Mouse (Mus musculus) lung, postnatal 0 days (tissue): ENCODE measurements at regions not wholly inside any gene's neighbourhood (a gene's known extent, or its start where the extent isn't known, plus 50 kb on each side); places are given as distances from the start of the nearest gene placed in this dataset.

Experiments
- ATAC-seq: fragments of 200-750 bp; cut with Nextera tagmentation; 2 replicates; pipeline ENCODE4 v1.8.0; 2017; ENCODE audit warnings: moderate library complexity
- DNase-seq: peaks from one replicate; pipeline ENCODE4 v3.0.0-alpha.2; 2016; ENCODE audit warnings: low spot score
- H3K27ac ChIP-seq: fragments of 300-500 bp; sonication (generic); 2 replicates; pipeline ENCODE4 v1.5.1; 2014; ENCODE audit warnings: antibody characterized with exemption, mild to moderate bottlenecking, low read length, mixed read lengths
- H3K27me3 ChIP-seq: fragments of 300-500 bp; sonication (generic); replicated peaks from 2 replicates; pipeline ENCODE4 v1.6.1; 2014; ENCODE audit warnings: low read length, mixed read lengths; ENCODE audit not compliant: insufficient read depth
- H3K36me3 ChIP-seq: fragments of 300-500 bp; sonication (generic); 2 replicates; pipeline ENCODE4 v1.6.1; 2014; ENCODE audit warnings: low read length, mixed read lengths; ENCODE audit not compliant: insufficient read depth
- H3K4me1 ChIP-seq: fragments of 300-500 bp; sonication (generic); 2 replicates; pipeline ENCODE4 v1.6.1; 2014; ENCODE audit warnings: antibody characterized with exemption, low read depth, low read length, mixed read lengths; ENCODE audit not compliant: insufficient read depth
- H3K4me2 ChIP-seq: fragments of 300-500 bp; sonication (generic); replicated peaks from 2 replicates; pipeline ENCODE4 v1.6.1; 2014; ENCODE audit warnings: low read depth, mild to moderate bottlenecking, low read length, moderate library complexity, mixed read lengths
- H3K4me3 ChIP-seq: fragments of 300-500 bp; sonication (generic); 2 replicates; pipeline ENCODE4 v1.5.1; 2014; ENCODE audit warnings: low read depth, low read length
- H3K9ac ChIP-seq: fragments of 300-500 bp; sonication (generic); replicated peaks from 2 replicates; pipeline ENCODE4 v1.6.1; 2014; ENCODE audit warnings: low read depth, mild to moderate bottlenecking
- H3K9me3 ChIP-seq: fragments of 300-500 bp; sonication (generic); 2 replicates; pipeline ENCODE4 v1.6.1; 2016; ENCODE audit warnings: low read length, mixed read lengths
- CTCF ChIP-seq: IDR thresholded peaks from 2 replicates; pipeline ENCODE4 v1.5.1; 2016; ENCODE audit warnings: antibody characterized with exemption, mild to moderate bottlenecking
- EP300 ChIP-seq: IDR thresholded peaks from 2 replicates; pipeline ENCODE4 v1.6.1; 2016; ENCODE audit warnings: antibody characterized with exemption, mild to moderate bottlenecking, control low read depth
- WGBS: fragments of 180-500 bp; shearing (Covaris S2); extraction: QIAGEN DNeasy Blood & Tissue Kit; methylation state at CpG from one replicate; pipeline ENCODE4 v1.1.7; 2014; 5-methylcytosine and 5-hydroxymethylcytosine counted together

- no peak overlapping the region for H3K27ac ChIP-seq
- H3K9ac ChIP-seq: no peak overlapping the region
- H3K27me3 ChIP-seq: no peaks in the 10 kb centered on the region
- DNase-seq (no peak), ATAC-seq (peak; percentile 28; the same call in 1 of the 2 replicates)
- WGBS: 57% methylated on average over 8 of the region's 8 CpGs
- no peak for TF ChIP-seq CTCF
- no peak overlapping the region for H3K4me2 ChIP-seq
- no peak overlapping the region for H3K4me3 ChIP-seq
- no peaks in the 10 kb centered on the region for H3K36me3 ChIP-seq
- no peaks in the 10 kb centered on the region for H3K9me3 ChIP-seq
- H3K4me1 ChIP-seq: no peaks in the 10 kb centered on the region
Measured at GRCm38 (mm10) chr17:13572204-13572833, 188.0 kb upstream of the Afdn start.

- DNase-seq: no peak
- no peak for ATAC-seq
- Histone ChIP-seq H3K4me3 (no peak overlapping the region), H3K4me2 (no peak overlapping the region), H3K36me3 (no peaks in the 10 kb centered on the region), H3K9ac (no peak overlapping the region), H3K27ac (no peak overlapping the region), H3K9me3 (no peaks in the 10 kb centered on the region), H3K27me3 (no peaks in the 10 kb centered on the region), H3K4me1 (no peaks in the 10 kb centered on the region)
- no peak for TF ChIP-seq EP300
- TF ChIP-seq CTCF: no peak
- 58% methylated on average over 9 of the region's 9 CpGs for WGBS
Measured at GRCm38 (mm10) chr17:13573036-13573435, 187.3 kb upstream of the Afdn start.

GRCm38 (mm10) chr17:13574122-13574521 is 186.2 kb upstream of the Afdn start:
- Histone ChIP-seq H3K27me3 (no peaks in the 10 kb centered on the region), H3K27ac (no peak overlapping the region), H3K4me3 (no peak overlapping the region), H3K9ac (no peak overlapping the region), H3K4me2 (no peak overlapping the region), H3K36me3 (no peaks in the 10 kb centered on the region), H3K9me3 (no peaks in the 10 kb centered on the region), H3K4me1 (no peaks in the 10 kb centered on the region)
- no peak for ATAC-seq
- DNase-seq: no peak
- 90% methylated on average over 1 of the region's 1 CpGs for WGBS
- no peak for TF ChIP-seq EP300
- TF ChIP-seq CTCF: no peak

- no peak overlapping the region for H3K27ac ChIP-seq
- DNase-seq: no peak
- TF ChIP-seq CTCF (no peak), EP300 (no peak)
- H3K4me2 ChIP-seq: no peak overlapping the region
- H3K9me3 ChIP-seq: no peaks in the 10 kb centered on the region
- H3K27me3 ChIP-seq: no peaks in the 10 kb centered on the region
- no peak for ATAC-seq
- H3K9ac ChIP-seq: no peak overlapping the region
- no peak overlapping the region for H3K4me3 ChIP-seq
- no peaks in the 10 kb centered on the region for H3K4me1 ChIP-seq
- no peaks in the 10 kb centered on the region for H3K36me3 ChIP-seq
- WGBS: 73% methylated on average over 13 of the region's 13 CpGs
Measured at GRCm38 (mm10) chr17:13574682-13575444, 185.5 kb upstream of the Afdn start.

- ATAC-seq (no peak), DNase-seq (no peak)
Measured at GRCm38 (mm10) chr17:13577798-13578197, 182.5 kb upstream of the Afdn start.

GRCm38 (mm10) chr17:13581214-13581920 is 179.0 kb upstream of the Afdn start:
- WGBS: 81% methylated on average over 5 of the region's 5 CpGs
- ATAC-seq: no peak

More at GRCm38 (mm10) chr17:13577798-13578197, 182.5 kb upstream of the Afdn start:
- WGBS: 41% methylated on average over 3 of the region's 3 CpGs
- no peaks in the 10 kb centered on the region for H3K27me3 ChIP-seq
- no peak overlapping the region for H3K27ac ChIP-seq
- H3K36me3 ChIP-seq: no peaks in the 10 kb centered on the region
- no peak overlapping the region for H3K4me3 ChIP-seq
- no peak overlapping the region for H3K4me2 ChIP-seq
- H3K9me3 ChIP-seq: no peaks in the 10 kb centered on the region
- TF ChIP-seq CTCF: no peak
- TF ChIP-seq EP300: no peak
- H3K4me1 ChIP-seq: no peaks in the 10 kb centered on the region
- H3K9ac ChIP-seq: no peak overlapping the region

More at GRCm38 (mm10) chr17:13581214-13581920, 179.0 kb upstream of the Afdn start:
- TF ChIP-seq CTCF (no peak), EP300 (no peak)
- Histone ChIP-seq H3K9me3 (no peaks in the 10 kb centered on the region), H3K4me1 (no peaks in the 10 kb centered on the region), H3K36me3 (no peaks in the 10 kb centered on the region), H3K4me3 (no peak overlapping the region), H3K27ac (no peak overlapping the region), H3K4me2 (no peak overlapping the region), H3K27me3 (no peaks in the 10 kb centered on the region), H3K9ac (no peak overlapping the region)
- DNase-seq: no peak
